Mouse (Mus musculus) forebrain, embryonic 14.5 days (tissue): ENCODE measurements around the gene Ncbp1. TPM values are rescaled to one million over a fixed set of nuclear protein-coding genes. Genes with fewer than 3 reads are reported as not detected.

Source experiments
- ATAC-seq: fragments of 200-750 bp; cut with Nextera tagmentation; 2 replicates; pipeline ENCODE4 v1.8.0; 2017; ENCODE audit warnings: mild to moderate bottlenecking, moderate library complexity
- DNase-seq: peaks from one replicate; pipeline ENCODE4 v3.0.0-alpha.2; 2015; ENCODE audit warnings: low spot score
- H3K27ac ChIP-seq: fragments of 300-500 bp; sonication (generic); 2 replicates; pipeline ENCODE4 v1.5.1; 2014; ENCODE audit warnings: low read depth, mild to moderate bottlenecking, control low read depth, low read length, moderate library complexity
- H3K27me3 ChIP-seq: fragments of 300-500 bp; sonication (generic); replicated peaks from 2 replicates; pipeline ENCODE4 v1.6.1; 2014; ENCODE audit warnings: low read length, control low read depth, mixed read lengths; ENCODE audit not compliant: control insufficient read depth, insufficient read depth
- H3K36me3 ChIP-seq: fragments of 300-500 bp; sonication (generic); 2 replicates; pipeline ENCODE4 v1.6.1; 2014; ENCODE audit warnings: low read length, control low read depth; ENCODE audit not compliant: control insufficient read depth, insufficient read depth
- H3K4me1 ChIP-seq: fragments of 300-500 bp; sonication (generic); 2 replicates; pipeline ENCODE4 v1.6.1; 2014; ENCODE audit warnings: antibody characterized with exemption, low read length, control low read depth; ENCODE audit not compliant: control insufficient read depth, insufficient read depth
- H3K4me2 ChIP-seq: fragments of 300-500 bp; sonication (generic); 2 replicates; pipeline ENCODE4 v1.6.1; 2014; ENCODE audit warnings: mild to moderate bottlenecking, control low read depth, low read length
- H3K4me3 ChIP-seq: fragments of 300-500 bp; sonication (generic); 2 replicates; pipeline ENCODE4 v1.5.1; 2014; ENCODE audit warnings: low read depth, low read length, control low read depth
- H3K9ac ChIP-seq: fragments of 300-500 bp; sonication (generic); 2 replicates; pipeline ENCODE4 v1.6.1; 2014; ENCODE audit warnings: mild to moderate bottlenecking, low read length, control low read depth, moderate library complexity
- H3K9me3 ChIP-seq: fragments of 300-500 bp; sonication (generic); replicated peaks from 2 replicates; pipeline ENCODE4 v1.6.1; 2016; ENCODE audit warnings: low read length, control low read depth, mixed read lengths; ENCODE audit not compliant: control insufficient read depth
- WGBS: fragments of 180-500 bp; shearing (Covaris S2); extraction: QIAGEN DNeasy Blood & Tissue Kit; methylation state at CpG from one replicate; pipeline ENCODE4 v1.1.7; 2014; 5-methylcytosine and 5-hydroxymethylcytosine counted together
- polyA plus RNA-seq: library from polyadenylated mRNA; unstranded; fragments of >200 nt; fragmentation: Nextera tagmentation; extraction: Ambion mirVana; gene quantifications from 2 replicates; pipeline ENCODE4 v1.2.1, GENCODE M21; 2014

The Ncbp1 gene
- polyA plus RNA-seq, 1 experiment from 2014 or later, result 114 TPM

DNA sequence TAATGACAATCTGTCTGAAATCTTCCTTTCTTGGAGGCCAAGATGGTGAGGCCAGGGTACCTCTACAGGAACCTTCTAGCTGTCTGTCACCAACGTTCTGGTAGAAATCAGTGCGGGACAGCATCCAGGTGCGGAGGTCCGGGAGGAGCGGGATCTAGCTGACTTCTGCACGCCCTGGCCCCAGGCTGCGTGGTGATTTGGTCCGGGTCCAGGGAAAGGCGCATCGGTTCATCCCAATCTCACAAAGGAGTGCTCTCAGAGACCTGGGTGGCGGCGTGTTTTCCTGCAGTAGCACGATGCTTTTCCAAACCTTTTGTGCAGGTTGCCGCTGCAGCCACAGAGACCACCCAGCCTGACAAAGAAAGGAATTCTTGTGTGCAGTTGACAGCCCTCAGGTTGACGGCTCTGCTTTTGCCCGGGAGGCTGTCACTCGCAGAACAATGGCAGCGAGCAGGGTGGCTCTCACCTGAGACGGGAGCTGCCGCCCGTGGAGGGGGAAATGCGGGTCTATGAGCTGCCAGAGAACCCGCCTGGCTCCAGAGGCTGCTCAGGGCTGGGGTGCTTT lies 64.2 kb downstream of the Ncbp1 start:
- Histone ChIP-seq H3K27ac (peak overlapping the region; percentile 65; the same call in 1 of the 2 replicates), H3K9me3 (no peaks in the 10 kb centered on the region)

DNA sequence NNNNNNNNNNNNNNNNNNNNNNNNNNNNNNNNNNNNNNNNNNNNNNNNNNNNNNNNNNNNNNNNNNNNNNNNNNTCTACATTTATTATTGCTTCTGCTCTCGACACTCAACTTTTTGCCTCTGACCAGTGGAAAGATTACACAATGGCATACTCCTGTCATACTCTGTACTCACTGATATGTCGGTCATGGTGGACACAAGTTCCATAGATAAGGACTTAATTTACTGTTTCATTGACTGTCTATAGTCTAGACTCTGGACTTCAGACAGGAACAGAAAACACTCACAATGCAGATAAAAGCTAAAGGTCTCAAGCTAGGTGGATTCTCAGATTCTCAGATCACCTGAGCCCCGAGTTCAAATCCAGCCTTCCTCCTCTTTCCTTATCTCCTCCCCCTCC lies 82.7 kb downstream of the Ncbp1 start:
- H3K4me2 ChIP-seq, result no peak overlapping the region

More for the DNA sequence above, 64.2 kb downstream of the Ncbp1 start:
- peak overlapping the region; percentile 45 for H3K9ac ChIP-seq
- no peaks in the 10 kb centered on the region; the same call in 1 of the 2 replicates for H3K27me3 ChIP-seq
- WGBS, result 3% methylated on average over 23 of the region's 23 CpGs
- H3K4me2 ChIP-seq, result peak overlapping the region; percentile 49
- ATAC-seq (peak; percentile 49), DNase-seq (peak; percentile 27)
- H3K4me1 ChIP-seq, result no peaks in the 10 kb centered on the region
- no peaks in the 10 kb centered on the region for H3K36me3 ChIP-seq
- H3K4me3 ChIP-seq, result peak overlapping the region; percentile 21

More for the DNA sequence above, 82.7 kb downstream of the Ncbp1 start:
- no peaks in the 10 kb centered on the region for H3K9me3 ChIP-seq
- no peak overlapping the region for H3K4me3 ChIP-seq
- ATAC-seq (no peak), DNase-seq (no peak)
- H3K27me3 ChIP-seq, result no peaks in the 10 kb centered on the region
- H3K27ac ChIP-seq, result no peak overlapping the region
- H3K36me3 ChIP-seq, result no peaks in the 10 kb centered on the region
- WGBS, result 85% methylated on average over 3 of the region's 3 CpGs
- H3K9ac ChIP-seq, result no peak overlapping the region
- H3K4me1 ChIP-seq, result no peaks in the 10 kb centered on the region

Other genes with a start within 250 kb of the Ncbp1 start
- 0.07 and 0.10 TPM in 2 replicates for gene Ccdc180, start 248.3 kb upstream of the Ncbp1 start, polyA plus RNA-seq
- gene Tdrd7, start 173.3 kb upstream of the Ncbp1 start, polyA plus RNA-seq, result 15.0 and 18.7 TPM in 2 replicates
- gene Tmod1, start 99.7 kb upstream of the Ncbp1 start, polyA plus RNA-seq, result 0.80 and 0.93 TPM in 2 replicates
- 18.3 TPM in 2 replicates for gene Tstd2, start 81 bp downstream of the Ncbp1 start, polyA plus RNA-seq
- 32.1 and 34.0 TPM in 2 replicates for gene Xpa, start 57.7 kb downstream of the Ncbp1 start, polyA plus RNA-seq
- not detected in 2 replicates for gene Foxe1, start 205.0 kb downstream of the Ncbp1 start, polyA plus RNA-seq